Mouse (Mus musculus) CH12.LX (cell line): ENCODE data around the gene Clba1. TPM values are rescaled to one million over a fixed set of nuclear protein-coding genes. Genes with fewer than 3 reads are reported as not detected.

Source experiments
- DNase-seq: peaks from one replicate; pipeline ENCODE4 v3.0.0-alpha.2; 2013; ENCODE audit errors: extremely low read depth
- H3K27ac ChIP-seq: 2 replicates; pipeline ENCODE4 v1.5.1; 2012; ENCODE audit warnings: low read depth, mild to moderate bottlenecking, control low read depth, moderate library complexity; ENCODE audit not compliant: insufficient read depth
- H3K27me3 ChIP-seq: replicated peaks from 2 replicates; pipeline ENCODE3; 2012; ENCODE audit warnings: inconsistent platforms
- H3K36me3 ChIP-seq, 2 experiments: replicated peaks in 1 of 2; 2 replicates each; pipeline versions ENCODE3 to v1.6.1; 2012; ENCODE audit warnings: inconsistent platforms in 1 of 2, low read length in 1 of 2, mild to moderate bottlenecking in 1 of 2, mixed read lengths in 1 of 2, moderate library complexity in 1 of 2; ENCODE audit not compliant: control insufficient read depth in 1 of 2, insufficient read depth in 1 of 2
- H3K4me1 ChIP-seq, 2 experiments: 2 replicates each; pipeline ENCODE4 v1.6.1; 2012; ENCODE audit warnings: inconsistent platforms in 1 of 2, moderate library complexity in 1 of 2; ENCODE audit not compliant: insufficient read depth in 2 of 2, control insufficient read depth in 1 of 2
- H3K4me2 ChIP-seq: 2 replicates; pipeline ENCODE4 v1.6.1; 2012; ENCODE audit warnings: low read depth, mild to moderate bottlenecking, control low read depth; ENCODE audit not compliant: poor library complexity, insufficient read depth, severe bottlenecking
- H3K4me3 ChIP-seq, 3 experiments: fragments of 150-350 bp in 1 of 3; sonication (generic) in 1 of 3; replicated peaks in 1 of 3; 2 replicates each; pipeline versions ENCODE3 to v1.5.1; 2011 to 2012; ENCODE audit warnings: low read depth in 2 of 3, low read length in 2 of 3, mild to moderate bottlenecking in 2 of 3, moderate library complexity in 2 of 3, control low read depth in 1 of 3, improper control_type of control experiment in 1 of 3, inconsistent platforms in 1 of 3, mixed read lengths in 1 of 3; ENCODE audit not compliant: poor library complexity in 1 of 3
- H3K79me2 ChIP-seq: replicated peaks from 2 replicates; pipeline ENCODE4 v1.6.1; 2012; ENCODE audit warnings: mild to moderate bottlenecking, moderate library complexity; ENCODE audit not compliant: control insufficient read depth, poor library complexity, insufficient read depth, severe bottlenecking; ENCODE audit errors: extremely low read depth
- H3K9ac ChIP-seq: 2 replicates; pipeline ENCODE4 v1.6.1; 2012; ENCODE audit warnings: low read depth, mild to moderate bottlenecking, control low read depth, moderate library complexity; ENCODE audit not compliant: insufficient read depth
- H3K9me3 ChIP-seq: replicated peaks from 2 replicates; pipeline ENCODE3; 2012; ENCODE audit warnings: low read length, inconsistent platforms, mixed read lengths
- CHD1 ChIP-seq: IDR thresholded peaks from 2 replicates; pipeline ENCODE4 v1.6.1; 2012; ENCODE audit warnings: low read depth, low read length, improper control_type of control experiment, inconsistent platforms
- CHD2 ChIP-seq: IDR thresholded peaks from 2 replicates; pipeline ENCODE4 v1.6.1; 2011; ENCODE audit warnings: low read length, improper control_type of control experiment
- CTCF ChIP-seq, 2 experiments: IDR thresholded peaks in 1 of 2; conservative IDR thresholded peaks in 1 of 2; 2 replicates each; pipeline ENCODE4 v1.5.1; 2011 to 2012; ENCODE audit warnings: low read depth in 2 of 2, low read length in 2 of 2, improper control_type of control experiment in 1 of 2, inconsistent platforms in 1 of 2, mild to moderate bottlenecking in 1 of 2, moderate library complexity in 1 of 2
- EP300 ChIP-seq: IDR thresholded peaks from 2 replicates; pipeline ENCODE4 v1.6.1; 2011; ENCODE audit warnings: low read length, improper control_type of control experiment
- ETS1 ChIP-seq: conservative IDR thresholded peaks from 2 replicates; pipeline ENCODE4 v1.6.1; 2012; ENCODE audit warnings: low read depth, mild to moderate bottlenecking, inconsistent platforms, low read length, improper control_type of control experiment, moderate library complexity
- GABPA ChIP-seq: IDR thresholded peaks from 2 replicates; pipeline ENCODE4 v1.6.1; 2012; ENCODE audit warnings: low read depth, low read length, improper control_type of control experiment, inconsistent platforms; ENCODE audit not compliant: insufficient replicate concordance
- IRF4 ChIP-seq: IDR thresholded peaks from 2 replicates; pipeline ENCODE4 v1.6.1; 2014; ENCODE audit warnings: low read depth, mild to moderate bottlenecking, inconsistent platforms, low read length, improper control_type of control experiment
- JUN ChIP-seq: IDR thresholded peaks from 2 replicates; pipeline ENCODE4 v1.6.1; 2011; ENCODE audit warnings: low read depth, mild to moderate bottlenecking, low read length, improper control_type of control experiment, moderate library complexity; ENCODE audit not compliant: insufficient read depth
- JUND ChIP-seq: conservative IDR thresholded peaks from 2 replicates; pipeline ENCODE4 v1.6.1; 2011; ENCODE audit warnings: low read depth, low read length, improper control_type of control experiment
- KAT2A ChIP-seq: IDR thresholded peaks from 2 replicates; pipeline ENCODE4 v1.6.1; 2012; ENCODE audit warnings: low read length, improper control_type of control experiment, inconsistent platforms; ENCODE audit not compliant: insufficient replicate concordance
- MAFK ChIP-seq: IDR thresholded peaks from 2 replicates; pipeline ENCODE4 v1.6.1; 2011; ENCODE audit warnings: low read length, improper control_type of control experiment; ENCODE audit not compliant: insufficient replicate concordance
- MAX ChIP-seq: IDR thresholded peaks from 2 replicates; pipeline ENCODE4 v1.6.1; 2011; ENCODE audit warnings: low read length, improper control_type of control experiment
- MAZ ChIP-seq: IDR thresholded peaks from 2 replicates; pipeline ENCODE4 v1.6.1; 2012; ENCODE audit warnings: low read depth, mild to moderate bottlenecking, inconsistent platforms, low read length, improper control_type of control experiment, moderate library complexity
- MEF2A ChIP-seq: IDR thresholded peaks from 2 replicates; pipeline ENCODE4 v1.6.1; 2014; ENCODE audit warnings: low read depth, mild to moderate bottlenecking, inconsistent platforms, low read length, improper control_type of control experiment, borderline replicate concordance
- MXI1 ChIP-seq: IDR thresholded peaks from 2 replicates; pipeline ENCODE4 v1.6.1; 2011; ENCODE audit warnings: mild to moderate bottlenecking, low read depth, low read length, improper control_type of control experiment
- MYC ChIP-seq: IDR thresholded peaks from 2 replicates; pipeline ENCODE4 v1.6.1; 2011; ENCODE audit warnings: low read depth, mild to moderate bottlenecking, improper control_type of control experiment, low read length
- PAX5 ChIP-seq: IDR thresholded peaks from 2 replicates; pipeline ENCODE4 v1.6.1; 2012; ENCODE audit warnings: low read length, inconsistent platforms, mixed read lengths
- POLR2A ChIP-seq: IDR thresholded peaks from 2 replicates; pipeline ENCODE4 v1.6.1; 2011; ENCODE audit warnings: low read depth, mild to moderate bottlenecking, improper control_type of control experiment, low read length
- POLR2AphosphoS2 ChIP-seq: IDR thresholded peaks from 2 replicates; pipeline ENCODE4 v1.6.1; 2011; ENCODE audit warnings: low read depth, low read length, improper control_type of control experiment
- RAD21 ChIP-seq: IDR thresholded peaks from 2 replicates; pipeline ENCODE4 v1.6.1; 2011; ENCODE audit warnings: low read depth, mild to moderate bottlenecking, low read length, improper control_type of control experiment, moderate library complexity
- RCOR1 ChIP-seq: conservative IDR thresholded peaks from 2 replicates; pipeline ENCODE4 v1.6.1; 2012; ENCODE audit warnings: low read depth, mild to moderate bottlenecking, inconsistent platforms, low read length, improper control_type of control experiment
- SIN3A ChIP-seq: IDR thresholded peaks from 2 replicates; pipeline ENCODE4 v1.6.1; 2012; ENCODE audit warnings: low read length, improper control_type of control experiment, inconsistent platforms
- SMC3 ChIP-seq: IDR thresholded peaks from 2 replicates; pipeline ENCODE4 v1.6.1; 2011; ENCODE audit warnings: low read depth, low read length, improper control_type of control experiment
- TCF12 ChIP-seq: IDR thresholded peaks from 2 replicates; pipeline ENCODE4 v1.6.1; 2014; ENCODE audit warnings: low read depth, mild to moderate bottlenecking, inconsistent platforms, low read length, improper control_type of control experiment
- UBTF ChIP-seq: IDR thresholded peaks from 2 replicates; pipeline ENCODE4 v1.6.1; 2012; ENCODE audit warnings: low read depth, mild to moderate bottlenecking, inconsistent platforms, low read length, improper control_type of control experiment, moderate library complexity
- USF2 ChIP-seq: conservative IDR thresholded peaks from 2 replicates; pipeline ENCODE4 v1.6.1; 2011; ENCODE audit warnings: low read depth, low read length, improper control_type of control experiment
- ZC3H11A ChIP-seq: IDR thresholded peaks from 2 replicates; pipeline ENCODE4 v1.6.1; 2012; ENCODE audit warnings: low read depth, mild to moderate bottlenecking, inconsistent platforms, low read length, improper control_type of control experiment
- ZNF384 ChIP-seq: IDR thresholded peaks from 2 replicates; pipeline ENCODE4 v1.6.1; 2012; ENCODE audit warnings: low read depth, low read length, improper control_type of control experiment, inconsistent platforms
- dilution Hi-C: fragments of 300-500 bp; cut with MboI; formaldehyde crosslinking; loops from 2 replicates; pipeline ENCODE4 v1.14.3; 2020; ENCODE audit warnings: low sequenced_read_pairs; ENCODE audit not compliant: extremely low pct_unique_long_range_greater_than_20kb, extremely low pct_ligation_motif_present
- in situ Hi-C: fragments of 300-500 bp; cut with MboI; formaldehyde crosslinking; loops from 3 replicates; pipeline ENCODE4 v1.14.3; 2019; ENCODE audit warnings: low sequenced_read_pairs, low pct_ligation_motif_present, low pct_unique_long_range_greater_than_20kb, mixed read lengths
- polyA plus RNA-seq: library from polyadenylated mRNA; unstranded; fragments of >175 nt; gene quantifications from 2 replicates; pipeline ENCODE4 v1.2.1, GENCODE M21; 2012; ENCODE audit warnings: low read depth; ENCODE audit not compliant: insufficient read length
- total RNA-seq, 2 experiments: library from RNA; depleted of rRNA; stranded (reverse); fragments of 300-350 nt in 1 of 2; fragments of >200 nt in 1 of 2; gene quantifications; 2 replicates each; pipeline ENCODE4 v1.2.3; 2012 to 2014

Clba1 gene
- total and polyA plus RNA-seq, 3 experiments = 2.5 to 3.5 (median 3.5) TPM

GRCm38 (mm10) chr12:112813370-112813769 is 4.6 kb downstream of the Clba1 start:
- Histone ChIP-seq H3K27ac (no peak overlapping the region), H3K27me3 (peaks cover 4% of the 10 kb centered on the region), H3K9ac (no peak overlapping the region), H3K4me3 (no peak overlapping the region), H3K4me2 (no peak overlapping the region), H3K9me3 (no peaks in the 10 kb centered on the region), H3K79me2 (no peaks in the 10 kb centered on the region), H3K36me3 (peaks cover 20 to 68% of the 10 kb centered on the region in 2 experiments), H3K4me1 (peaks cover 0 to 19% of the 10 kb centered on the region in 2 experiments; a peak in 2 of 4 replicates)
- dilution Hi-C loops (loop anchor here (10.0 kb wide), 1 partner anchor 69 kb away; no protein-coding TSS in a partner anchor), in situ Hi-C loops (no loop called here)
- TF ChIP-seq UBTF (no peak), MXI1 (no peak), ETS1 (no peak), KAT2A (no peak), JUN (no peak), RAD21 (no peak), EP300 (no peak), MEF2A (no peak), POLR2A (no peak), POLR2AphosphoS2 (no peak), MYC (no peak), RCOR1 (no peak), ZNF384 (no peak), TCF12 (no peak), USF2 (no peak), SIN3A (no peak), PAX5 (no peak), ZC3H11A (no peak), CHD1 (no peak), CHD2 (no peak)
- no peak for DNase-seq

GRCm38 (mm10) chr12:112814682-112815470 is 6.1 kb downstream of the Clba1 start:
- no peaks in the 10 kb centered on the region for H3K9me3 ChIP-seq
- dilution Hi-C loops (loop anchor here (10.0 kb wide), 1 partner anchor 70 kb away; no protein-coding TSS in a partner anchor), in situ Hi-C loops (no loop called here)
- peaks cover 35 to 83% of the 10 kb centered on the region in 2 experiments for H3K36me3 ChIP-seq
- no peaks in the 10 kb centered on the region for H3K27me3 ChIP-seq
- H3K79me2 ChIP-seq = 0 out of 2 replicates have a peak, but pooled peaks cover 5% of the 10 kb centered on the region
- TF ChIP-seq GABPA = no peak
- no peak for TF ChIP-seq MAX
- no peak for TF ChIP-seq ZC3H11A
- TF ChIP-seq MAFK = no peak
- no peak for TF ChIP-seq CTCF (conservative IDR thresholded peaks at IDR 0.05 in 1 of 2, IDR thresholded peaks at IDR 0.05 in 1 of 2; ENCODE audit: low read depth in 2 of 2, low read length in 2 of 2)
- TF ChIP-seq POLR2AphosphoS2 = no peak
- TF ChIP-seq CHD2 = no peak
- no peak for TF ChIP-seq ETS1
- TF ChIP-seq RAD21 = no peak
- TF ChIP-seq SMC3 = no peak
- TF ChIP-seq JUND = no peak
- TF ChIP-seq MXI1 = no peak
- TF ChIP-seq IRF4 = no peak
- no peak for TF ChIP-seq MAZ
- TF ChIP-seq TCF12 = no peak
- no peak overlapping the region for H3K27ac ChIP-seq
- no peak overlapping the region for H3K4me3 ChIP-seq
- no peak for DNase-seq
- H3K9ac ChIP-seq = no peak overlapping the region
- H3K4me2 ChIP-seq = no peak overlapping the region
- peaks cover 0 to 8% of the 10 kb centered on the region in 2 experiments; a peak in 1 of 4 replicates for H3K4me1 ChIP-seq
